Mouse (Mus musculus) heart, adult 8-10 months (tissue): Measurements from ENCODE around the gene Srgap3. TPM values are rescaled to one million over a fixed set of nuclear protein-coding genes. Genes with fewer than 3 reads are reported as not detected.
A peak's percentile ranks its signal among the peaks of the same experiment; 100 is the strongest.
"Not testable (repeated sequence)": the region's sequence is repeated elsewhere in the genome, so short reads cannot be mapped to it uniquely, and the experiment has no call there.

Experiments used
- DNase-seq: peaks from one replicate; pipeline ENCODE4 v3.0.0; 2022; ENCODE audit warnings: low spot score
- total RNA-seq, 4 experiments: library from RNA; stranded (reverse); gene quantifications; 2 replicates each; pipeline ENCODE4 v1.2.4; 2022

Srgap3 gene
- total RNA-seq, 4 experiments from 2014 or later = 0.65 to 0.90 (median 0.77) TPM

- DNase-seq = no peak
Measured at GRCm38 (mm10) chr6:112752517-112752916, 194.5 kb downstream of the Srgap3 start.

- no peak for DNase-seq
Measured at GRCm38 (mm10) chr6:112752007-112752406, 195.1 kb downstream of the Srgap3 start.

- no peak for DNase-seq
Measured at GRCm38 (mm10) chr6:112742297-112742696, 204.8 kb downstream of the Srgap3 start.

- no peak for DNase-seq
Measured at GRCm38 (mm10) chr6:112741766-112742165, 205.3 kb downstream of the Srgap3 start.

GRCm38 (mm10) chr6:112739635-112740034 is 207.4 kb downstream of the Srgap3 start:
- DNase-seq = no peak

GRCm38 (mm10) chr6:112738924-112739323 is 208.1 kb downstream of the Srgap3 start:
- peak; percentile 26 for DNase-seq

- DNase-seq = no peak
Measured at GRCm38 (mm10) chr6:112736471-112736870, 210.6 kb downstream of the Srgap3 start.

- DNase-seq = no peak
Measured at GRCm38 (mm10) chr6:112735054-112735453, 212.0 kb downstream of the Srgap3 start.

- DNase-seq = no peak
Measured at GRCm38 (mm10) chr6:112733942-112734341, 213.1 kb downstream of the Srgap3 start.

GRCm38 (mm10) chr6:112732434-112732833 is 214.6 kb downstream of the Srgap3 start:
- no peak for DNase-seq

- DNase-seq = no peak
Measured at GRCm38 (mm10) chr6:112731386-112731785, 215.7 kb downstream of the Srgap3 start.

GRCm38 (mm10) chr6:112728760-112729422 is 218.2 kb downstream of the Srgap3 start:
- peak; percentile 21 for DNase-seq

GRCm38 (mm10) chr6:112725468-112725867 is 221.6 kb downstream of the Srgap3 start:
- no peak for DNase-seq

- DNase-seq = no peak
Measured at GRCm38 (mm10) chr6:112720409-112721080, 226.5 kb downstream of the Srgap3 start.

GRCm38 (mm10) chr6:112719983-112720382 is 227.1 kb downstream of the Srgap3 start:
- no peak for DNase-seq

GRCm38 (mm10) chr6:112717168-112717567 is 229.9 kb downstream of the Srgap3 start:
- DNase-seq = no peak

- no peak for DNase-seq
Measured at GRCm38 (mm10) chr6:112713951-112714350, 233.1 kb downstream of the Srgap3 start.

- not testable (repeated sequence) for DNase-seq
Measured at GRCm38 (mm10) chr6:112702296-112702695, 244.8 kb downstream of the Srgap3 start.

GRCm38 (mm10) chr6:112700392-112700791 is 246.7 kb downstream of the Srgap3 start:
- peak; percentile 51 for DNase-seq

- DNase-seq = no peak
Measured at GRCm38 (mm10) chr6:112699115-112699514, 248.0 kb downstream of the Srgap3 start.

- peak; percentile 81 for DNase-seq
Measured at GRCm38 (mm10) chr6:112696056-112696950, 250.8 kb downstream of the Srgap3 start, which contains the start of gene Rad18. TSS of gene Rad18 (minus strand) at chr6:112696686.

- no peak for DNase-seq
Measured at GRCm38 (mm10) chr6:112694492-112694891, 252.6 kb downstream of the Srgap3 start.
